Comparison of ENCODE assay signal across 18 mouse cellular contexts in the genomic region with DNA sequence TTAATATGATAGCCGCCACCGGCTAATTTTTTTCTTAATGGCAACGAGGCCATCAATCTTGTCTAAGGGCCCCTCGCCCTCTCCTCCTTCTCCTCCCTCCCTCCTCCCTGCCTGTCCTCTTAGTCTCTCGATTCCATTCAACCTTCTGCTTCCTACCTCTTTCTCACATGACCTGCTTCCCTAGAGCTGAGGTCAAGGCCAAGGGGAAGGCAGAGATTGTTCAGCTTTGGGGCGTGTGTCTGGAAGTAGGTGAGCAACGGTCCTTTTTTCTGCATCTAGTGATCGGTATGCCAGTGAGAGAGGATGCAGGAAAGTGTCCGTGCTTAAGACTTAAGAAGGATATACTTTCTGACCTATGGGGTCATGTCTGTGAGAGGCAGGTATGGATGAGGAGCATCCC. TPM values are rescaled to one million over a fixed set of nuclear protein-coding genes. Genes with fewer than 3 reads are reported as not detected.
DNase-seq lines count a peak whose midpoint lies in the region; ATAC-seq lines count a peak whose summit lies in the region.
"Had no signal": no experiment of that assay in that cellular context is flagged by ENCODE, and none has a peak within 500 bp of the region (broad histone marks: within the 10 kb centered on the region; RNA-seq: fewer than 3 reads in every experiment).

No protein-coding gene starts in this region.

- WGBS in neural tube, embryonic 13.5 days: 59% methylated on average over 9 of the region's 9 CpGs

- H3K36me3 ChIP-seq in neural tube, embryonic 13.5 days: no peaks in the 10 kb centered on the region
- H3K36me3 ChIP-seq: embryonic facial prominence, embryonic 10.5 days; embryonic facial prominence, embryonic 12.5 days; forebrain, embryonic 15.5 days had no signal

- no peak overlapping the region for H3K4me2 ChIP-seq in neural tube, embryonic 13.5 days
- H3K4me2 ChIP-seq: embryonic facial prominence, embryonic 12.5 days; forebrain, embryonic 13.5 days; forebrain, embryonic 15.5 days had no signal

- 0 out of 2 replicates have a peak overlapping the region, but pooled peaks have one; percentile 26 for H3K9ac ChIP-seq in neural tube, embryonic 13.5 days
- H3K9ac ChIP-seq: embryonic facial prominence, embryonic 12.5 days; forebrain, embryonic 13.5 days; forebrain, embryonic 15.5 days; forebrain, postnatal 0 days had no signal

- ATAC-seq in neural tube, embryonic 13.5 days (ENCODE audit: low read depth): no peak
- ATAC-seq: CD4-positive, CD25-positive, alpha-beta regulatory T cell, adult 4 months; forebrain, embryonic 13.5 days; forebrain, embryonic 15.5 days; forebrain, postnatal 0 days had no signal

- H3K4me1 ChIP-seq in neural tube, embryonic 13.5 days (replicated peaks): peaks cover 31% of the 10 kb centered on the region
- H3K4me1 ChIP-seq: embryonic facial prominence, embryonic 12.5 days; forebrain, embryonic 15.5 days had no signal

- H3K27me3 ChIP-seq in neural tube, embryonic 13.5 days: peaks cover 66% of the 10 kb centered on the region

- no peak for DNase-seq in neural tube, embryonic 10.5 days (ENCODE audit: extremely low spot score, low spot score)
- DNase-seq in R1 (ENCODE audit: low read depth, low spot score): peak; percentile 53
- no peak for DNase-seq in B cell, adult 2 months
- no peak for DNase-seq in cerebellum, adult 11 months
- DNase-seq: adrenal gland, adult 2 months; adrenal gland, postnatal 10 days; adrenal gland, postnatal 25 days; cerebellum, adult 11-12 months; cerebellum, adult 2 months; cerebellum, adult 9-10 months; cerebellum, postnatal 25 days; forebrain, postnatal 0 days had no signal

- no peak overlapping the region for H3K27ac ChIP-seq in neural tube, embryonic 13.5 days (replicated peaks)
- H3K27ac ChIP-seq: embryonic facial prominence, embryonic 10.5 days; embryonic facial prominence, embryonic 12.5 days; forebrain, embryonic 13.5 days; forebrain, embryonic 15.5 days had no signal

- no peak overlapping the region for H3K4me3 ChIP-seq in neural tube, embryonic 13.5 days
- H3K4me3 ChIP-seq: embryonic facial prominence, embryonic 10.5 days; embryonic facial prominence, embryonic 12.5 days; forebrain, embryonic 13.5 days; forebrain, embryonic 15.5 days had no signal

- H3K9me3 ChIP-seq in neural tube, embryonic 13.5 days: no peaks in the 10 kb centered on the region
- H3K9me3 ChIP-seq: embryonic facial prominence, embryonic 10.5 days; embryonic facial prominence, embryonic 12.5 days; forebrain, embryonic 13.5 days; forebrain, embryonic 15.5 days had no signal

RNA-seq across cellular contexts. Expression of a gene that starts 45.9 kb away (rescaled TPM):
- 0.28 and 0.66 TPM in 2 replicates for polyA plus RNA-seq in neural tube, embryonic 13.5 days (2015; fragmentation: Nextera tagmentation; extraction: Ambion mirVana)
- polyA plus RNA-seq: CD4-positive, CD25-positive, alpha-beta regulatory T cell, adult 4 months had no signal

RNA-seq across cellular contexts. Expression of a gene that starts 46.1 kb away (rescaled TPM):
- polyA plus RNA-seq in neural tube, embryonic 13.5 days (2015; fragmentation: Nextera tagmentation; extraction: Ambion mirVana): 5.9 and 6.5 TPM in 2 replicates
